Mouse (Mus musculus): ENCODE measurements at regions not wholly inside any gene's neighbourhood (a gene's known extent, or its start where the extent isn't known, plus 50 kb on each side); places are given as distances from the start of the nearest gene placed in this dataset.

- WGBS = 76% methylated on average over 2 of the region's 2 CpGs
- no peak for ATAC-seq
- Histone ChIP-seq H3K36me3 (no peaks in the 10 kb centered on the region), H3K27ac (no peak overlapping the region), H3K9me3 (no peaks in the 10 kb centered on the region), H3K4me1 (replicated peaks) (no peaks in the 10 kb centered on the region), H3K4me2 (replicated peaks) (no peak overlapping the region), H3K27me3 (replicated peaks) (no peaks in the 10 kb centered on the region), H3K4me3 (replicated peaks) (no peak overlapping the region), H3K9ac (no peak overlapping the region)
These were observed 206.3 kb upstream of the Cdyl start for GRCm38 (mm10) chr13:35453222-35453914.

- H3K36me3 ChIP-seq = no peaks in the 10 kb centered on the region
- WGBS = 82% methylated on average over 1 of the region's 1 CpGs
These were observed 199.6 kb upstream of the Cdyl start for GRCm38 (mm10) chr13:35460051-35460450.

GRCm38 (mm10) chr13:35463231-35463630 lies 196.4 kb upstream of the Cdyl start:
- Histone ChIP-seq H3K36me3 (no peaks in the 10 kb centered on the region), H3K4me3 (replicated peaks) (no peak overlapping the region), H3K9ac (no peak overlapping the region), H3K27ac (no peak overlapping the region), H3K27me3 (replicated peaks) (no peaks in the 10 kb centered on the region), H3K4me2 (replicated peaks) (no peak overlapping the region), H3K4me1 (replicated peaks) (no peaks in the 10 kb centered on the region), H3K9me3 (no peaks in the 10 kb centered on the region)
- WGBS = 87% methylated on average over 1 of the region's 1 CpGs
- no peak for ATAC-seq

More at GRCm38 (mm10) chr13:35460051-35460450, 199.6 kb upstream of the Cdyl start:
- H3K4me3 ChIP-seq (replicated peaks) = no peak overlapping the region
- H3K9me3 ChIP-seq = no peaks in the 10 kb centered on the region
- no peak overlapping the region for H3K9ac ChIP-seq
- no peaks in the 10 kb centered on the region for H3K4me1 ChIP-seq (replicated peaks)
- no peaks in the 10 kb centered on the region for H3K27me3 ChIP-seq (replicated peaks)
- H3K27ac ChIP-seq = no peak overlapping the region
- H3K4me2 ChIP-seq (replicated peaks) = no peak overlapping the region
- no peak for ATAC-seq

- Histone ChIP-seq H3K4me1 (replicated peaks) (no peaks in the 10 kb centered on the region), H3K27ac (no peak overlapping the region), H3K9me3 (no peaks in the 10 kb centered on the region), H3K9ac (no peak overlapping the region), H3K36me3 (no peaks in the 10 kb centered on the region), H3K27me3 (replicated peaks) (no peaks in the 10 kb centered on the region), H3K4me2 (replicated peaks) (no peak overlapping the region), H3K4me3 (replicated peaks) (no peak overlapping the region)
- no peak for ATAC-seq
- 72% methylated on average over 2 of the region's 2 CpGs for WGBS
These were observed 195.8 kb upstream of the Cdyl start for GRCm38 (mm10) chr13:35463850-35464249.

- 45% methylated on average over 11 of the region's 11 CpGs for WGBS
- Histone ChIP-seq H3K4me3 (replicated peaks) (no peak overlapping the region), H3K4me1 (replicated peaks) (no peaks in the 10 kb centered on the region), H3K36me3 (no peaks in the 10 kb centered on the region), H3K27me3 (replicated peaks) (no peaks in the 10 kb centered on the region), H3K27ac (no peak overlapping the region), H3K9me3 (no peaks in the 10 kb centered on the region), H3K4me2 (replicated peaks) (no peak overlapping the region), H3K9ac (no peak overlapping the region)
- ATAC-seq = peak; percentile 59
These were observed 190.1 kb upstream of the Cdyl start for GRCm38 (mm10) chr13:35469361-35470198.

GRCm38 (mm10) chr13:35478226-35478625 lies 181.4 kb upstream of the Cdyl start:
- WGBS = 73% methylated on average over 2 of the region's 2 CpGs
- ATAC-seq = no peak

GRCm38 (mm10) chr13:35482340-35482739 lies 177.3 kb upstream of the Cdyl start:
- ATAC-seq = no peak
- no peak overlapping the region for H3K4me2 ChIP-seq (replicated peaks)
- no peak overlapping the region for H3K27ac ChIP-seq
- no peaks in the 10 kb centered on the region for H3K9me3 ChIP-seq
- H3K27me3 ChIP-seq (replicated peaks) = no peaks in the 10 kb centered on the region
- 90% methylated on average over 4 of the region's 4 CpGs for whole genome bisulfite sequencing
- H3K4me3 ChIP-seq (replicated peaks) = no peak overlapping the region
- H3K4me1 ChIP-seq (replicated peaks) = no peaks in the 10 kb centered on the region
- no peak overlapping the region for H3K9ac ChIP-seq
- no peaks in the 10 kb centered on the region for H3K36me3 ChIP-seq

More at GRCm38 (mm10) chr13:35478226-35478625, 181.4 kb upstream of the Cdyl start:
- no peaks in the 10 kb centered on the region for H3K27me3 ChIP-seq (replicated peaks)
- no peak overlapping the region for H3K27ac ChIP-seq
- no peak overlapping the region for H3K9ac ChIP-seq
- H3K4me1 ChIP-seq (replicated peaks) = no peaks in the 10 kb centered on the region
- H3K4me2 ChIP-seq (replicated peaks) = no peak overlapping the region
- H3K4me3 ChIP-seq (replicated peaks) = no peak overlapping the region
- no peaks in the 10 kb centered on the region for H3K9me3 ChIP-seq
- H3K36me3 ChIP-seq = no peaks in the 10 kb centered on the region

- H3K9ac ChIP-seq = no peak overlapping the region
- H3K4me2 ChIP-seq (replicated peaks) = no peak overlapping the region
- ATAC-seq = no peak
- H3K4me1 ChIP-seq (replicated peaks) = no peaks in the 10 kb centered on the region
- H3K36me3 ChIP-seq = no peaks in the 10 kb centered on the region
- H3K9me3 ChIP-seq = no peaks in the 10 kb centered on the region
- no peak overlapping the region for H3K4me3 ChIP-seq (replicated peaks)
- no peak overlapping the region for H3K27ac ChIP-seq
- no peaks in the 10 kb centered on the region for H3K27me3 ChIP-seq (replicated peaks)
- WGBS = 83% methylated on average over 4 of the region's 4 CpGs
These were observed 173.5 kb upstream of the Cdyl start for GRCm38 (mm10) chr13:35486125-35486524.

GRCm38 (mm10) chr13:35499776-35500175 lies 159.9 kb upstream of the Cdyl start:
- Histone ChIP-seq H3K9ac (no peak overlapping the region), H3K36me3 (no peaks in the 10 kb centered on the region), H3K9me3 (no peaks in the 10 kb centered on the region), H3K4me1 (replicated peaks) (peaks cover 2% of the 10 kb centered on the region; the same call in 1 of the 2 replicates), H3K4me2 (replicated peaks) (no peak overlapping the region), H3K27me3 (replicated peaks) (no peaks in the 10 kb centered on the region), H3K4me3 (replicated peaks) (no peak overlapping the region), H3K27ac (no peak overlapping the region)
- ATAC-seq = no peak
- WGBS = 85% methylated on average over 2 of the region's 2 CpGs

- H3K9me3 ChIP-seq = no peaks in the 10 kb centered on the region
- WGBS = 44% methylated on average over 5 of the region's 5 CpGs
- no peak for ATAC-seq
- no peak overlapping the region for H3K4me2 ChIP-seq (replicated peaks)
- no peaks in the 10 kb centered on the region for H3K36me3 ChIP-seq
- no peak overlapping the region for H3K4me3 ChIP-seq (replicated peaks)
- no peak overlapping the region for H3K9ac ChIP-seq
- H3K27ac ChIP-seq = no peak overlapping the region
- no peaks in the 10 kb centered on the region for H3K27me3 ChIP-seq (replicated peaks)
- H3K4me1 ChIP-seq (replicated peaks) = peaks cover 2% of the 10 kb centered on the region; the same call in 1 of the 2 replicates
These were observed 158.7 kb upstream of the Cdyl start for GRCm38 (mm10) chr13:35500891-35501290.

- no peak overlapping the region for H3K4me3 ChIP-seq (replicated peaks)
- no peak for ATAC-seq
- 44% methylated on average over 11 of the region's 11 CpGs for WGBS
- H3K36me3 ChIP-seq = no peaks in the 10 kb centered on the region
- H3K9ac ChIP-seq = no peak overlapping the region
- H3K4me2 ChIP-seq (replicated peaks) = no peak overlapping the region
- H3K27me3 ChIP-seq (replicated peaks) = no peaks in the 10 kb centered on the region
- no peak overlapping the region for H3K27ac ChIP-seq
- H3K4me1 ChIP-seq (replicated peaks) = peaks cover 2% of the 10 kb centered on the region; the same call in 1 of the 2 replicates
- H3K9me3 ChIP-seq = no peaks in the 10 kb centered on the region
These were observed 158.1 kb upstream of the Cdyl start for GRCm38 (mm10) chr13:35501351-35502146.

- Histone ChIP-seq H3K9ac (no peak overlapping the region), H3K4me1 (replicated peaks) (peaks cover 2% of the 10 kb centered on the region; the same call in 1 of the 2 replicates), H3K27me3 (replicated peaks) (no peaks in the 10 kb centered on the region), H3K4me3 (replicated peaks) (no peak overlapping the region), H3K9me3 (no peaks in the 10 kb centered on the region), H3K27ac (no peak overlapping the region), H3K36me3 (no peaks in the 10 kb centered on the region), H3K4me2 (replicated peaks) (no peak overlapping the region)
- no peak for ATAC-seq
- WGBS = 40% methylated on average over 5 of the region's 5 CpGs
These were observed 157.5 kb upstream of the Cdyl start for GRCm38 (mm10) chr13:35502147-35502522.

All from intestine, embryonic 15.5 days (tissue).